23 mouse cellular contexts compared by ENCODE assay signal in the genomic region with DNA sequence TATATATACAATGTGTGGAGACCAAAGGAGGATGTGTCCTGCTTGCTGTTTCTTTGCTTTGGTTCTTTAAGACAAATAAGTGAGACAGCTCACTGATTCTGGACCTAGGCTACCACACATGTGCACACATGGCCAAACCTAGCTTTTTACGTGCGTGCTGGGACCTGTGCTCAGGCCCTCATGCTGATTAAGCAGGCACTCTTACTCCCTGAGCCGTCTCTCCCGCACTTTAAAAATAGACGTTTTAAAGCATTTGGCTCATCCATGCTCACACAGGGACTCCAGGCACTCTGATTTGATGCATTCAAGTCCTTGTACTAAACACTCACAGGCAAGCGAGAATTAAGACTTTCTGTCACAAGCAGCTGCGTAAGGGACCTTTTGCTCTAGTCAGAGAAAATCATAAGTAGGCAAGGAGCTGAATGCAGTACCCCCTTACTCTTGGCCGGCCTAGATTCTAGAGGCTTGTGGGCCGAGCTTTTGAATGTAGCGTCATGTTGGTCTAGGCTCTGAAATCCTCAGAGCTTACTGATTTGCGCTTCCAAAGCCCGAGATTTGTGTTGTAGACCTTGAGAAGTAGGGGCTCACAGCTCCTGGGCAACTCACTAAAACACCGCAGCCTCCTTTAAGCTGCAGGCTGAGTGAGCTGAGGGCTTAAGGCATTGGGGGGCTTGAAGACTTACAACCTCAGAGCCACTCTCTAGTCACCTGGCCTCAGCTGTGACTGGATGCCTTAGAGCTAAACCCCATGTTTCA. TPM values are rescaled to one million over a fixed set of nuclear protein-coding genes. Genes with fewer than 3 reads are reported as not detected.
A peak's percentile ranks its signal among the peaks of the same experiment; 100 is the strongest.
DNase-seq lines count a peak whose midpoint lies in the region; ATAC-seq and TF ChIP-seq lines count a peak whose summit lies in the region.
"Had no signal": no experiment of that assay in that cellular context is flagged by ENCODE, and none has a peak within 500 bp of the region (broad histone marks: within the 10 kb centered on the region; RNA-seq: fewer than 3 reads in every experiment).

No protein-coding gene starts in this region.

- no peak overlapping the region for H3K27ac ChIP-seq in heart, embryonic 10.5 days
- no peak overlapping the region for H3K27ac ChIP-seq in intestine, embryonic 14.5 days (ENCODE audit: low read depth)
- H3K27ac ChIP-seq in intestine, postnatal 0 days (ENCODE audit: low read depth, low read length) = no peak overlapping the region
- H3K27ac ChIP-seq: forebrain, embryonic 10.5 days; forebrain, embryonic 13.5 days; heart, embryonic 13.5 days; hindbrain, embryonic 14.5 days; hindbrain, postnatal 0 days had no signal

- no peak for TF ChIP-seq CTCF in intestine, postnatal 0 days (IDR thresholded peaks at IDR 0.05; ENCODE audit: low read depth)

- peaks cover 6% of the 10 kb centered on the region; the same call in 1 of the 2 replicates for H3K36me3 ChIP-seq in heart, embryonic 10.5 days
- peaks cover 7% of the 10 kb centered on the region for H3K36me3 ChIP-seq in intestine, embryonic 14.5 days (ENCODE audit: control insufficient read depth, insufficient read depth, low read length)
- H3K36me3 ChIP-seq in intestine, postnatal 0 days (ENCODE audit: control insufficient read depth, insufficient read depth) = no peaks in the 10 kb centered on the region
- H3K36me3 ChIP-seq: heart, embryonic 13.5 days had no signal

- ATAC-seq in frontal cortex, adult (ENCODE audit: low TSS enrichment) = peak; percentile 41; the same call in 1 of the 2 replicates
- ATAC-seq in intestine, embryonic 14.5 days (replicated peaks; ENCODE audit: low FRiP score, low TSS enrichment, low read depth) = no peak
- no peak for ATAC-seq in intestine, postnatal 0 days
- ATAC-seq: activated CD4-positive, CD25-positive, alpha-beta regulatory T cell, adult 4 months; forebrain, embryonic 13.5 days; forebrain, embryonic 16.5 days; hindbrain, postnatal 0 days; inflammation-experienced regulatory T-cells, adult 6 months had no signal

- peaks cover 22% of the 10 kb centered on the region for H3K4me1 ChIP-seq in heart, embryonic 10.5 days
- H3K4me1 ChIP-seq in intestine, embryonic 14.5 days (replicated peaks; ENCODE audit: control insufficient read depth, insufficient read depth, low read length) = no peaks in the 10 kb centered on the region
- no peaks in the 10 kb centered on the region for H3K4me1 ChIP-seq in intestine, postnatal 0 days (replicated peaks; ENCODE audit: control insufficient read depth, insufficient read depth, low read length)

- no peak overlapping the region for H3K4me2 ChIP-seq in intestine, embryonic 14.5 days (ENCODE audit: low read length)
- H3K4me2 ChIP-seq in intestine, postnatal 0 days (replicated peaks; ENCODE audit: low read depth) = no peak overlapping the region
- H3K4me2 ChIP-seq: forebrain, embryonic 13.5 days; heart, embryonic 13.5 days; hindbrain, embryonic 14.5 days had no signal

- no peak overlapping the region for H3K9ac ChIP-seq in intestine, embryonic 14.5 days (ENCODE audit: low read length)
- H3K9ac ChIP-seq in intestine, postnatal 0 days (ENCODE audit: low read depth, low read length) = no peak overlapping the region
- H3K9ac ChIP-seq: forebrain, embryonic 13.5 days; heart, embryonic 13.5 days; hindbrain, embryonic 14.5 days had no signal

- no peaks in the 10 kb centered on the region for H3K9me3 ChIP-seq in heart, embryonic 10.5 days
- H3K9me3 ChIP-seq in intestine, embryonic 14.5 days (ENCODE audit: control insufficient read depth, low read length) = no peaks in the 10 kb centered on the region
- no peaks in the 10 kb centered on the region for H3K9me3 ChIP-seq in intestine, postnatal 0 days (ENCODE audit: control insufficient read depth)
- H3K9me3 ChIP-seq: forebrain, embryonic 10.5 days; forebrain, embryonic 13.5 days; heart, embryonic 13.5 days had no signal

- H3K4me3 ChIP-seq in heart, embryonic 10.5 days = no peak overlapping the region
- H3K4me3 ChIP-seq in intestine, embryonic 14.5 days (ENCODE audit: low read depth, low read length) = no peak overlapping the region
- H3K4me3 ChIP-seq in intestine, postnatal 0 days (ENCODE audit: low read depth, low read length) = no peak overlapping the region
- H3K4me3 ChIP-seq: forebrain, embryonic 10.5 days; forebrain, embryonic 13.5 days; heart, embryonic 13.5 days had no signal

- no peak for DNase-seq in frontal cortex, adult 2 months (ENCODE audit: extremely low spot score in 1 of 2, low spot score in 1 of 2)
- peak; percentile 68 for DNase-seq in heart, embryonic 10.5 days (ENCODE audit: low spot score)
- DNase-seq in heart, adult 8-10 months (ENCODE audit: low spot score) = no peak
- DNase-seq in intestine, embryonic 14.5 days (ENCODE audit: low spot score) = peak; percentile 35
- DNase-seq: adrenal gland, adult 8-10 months; adrenal gland, postnatal 25 days; cerebellum, adult 18-20 months; cerebellum, adult 9-10 months; cerebellum, postnatal 14 days; gastrocnemius, postnatal 10 days; heart, adult 18-20 months; kidney, adult 11 months; kidney, adult 8-10 months had no signal

- WGBS in heart, embryonic 10.5 days = 70% methylated on average over 13 of the region's 13 CpGs
- WGBS in intestine, embryonic 14.5 days = 88% methylated on average over 13 of the region's 13 CpGs
- WGBS in intestine, postnatal 0 days = 91% methylated on average over 13 of the region's 13 CpGs

- no peaks in the 10 kb centered on the region for H3K27me3 ChIP-seq in heart, embryonic 10.5 days (ENCODE audit: insufficient read depth, poor library complexity, severe bottlenecking)
- no peaks in the 10 kb centered on the region for H3K27me3 ChIP-seq in intestine, embryonic 14.5 days (replicated peaks; ENCODE audit: control insufficient read depth, insufficient read depth, low read length)
- H3K27me3 ChIP-seq in intestine, postnatal 0 days (replicated peaks; ENCODE audit: control insufficient read depth, insufficient read depth, low read length) = no peaks in the 10 kb centered on the region
- H3K27me3 ChIP-seq: forebrain, embryonic 13.5 days; heart, embryonic 13.5 days had no signal

RNA-seq across cellular contexts. Expression of a gene that starts 12.5 kb away (rescaled TPM):
- 5.9 and 6.5 TPM in 2 replicates for polyA plus RNA-seq in frontal cortex, adult 2 months (2012; rRNA removed)
- 16.5 and 21.8 TPM in 2 replicates for polyA plus RNA-seq in heart, embryonic 10.5 days (2016; fragmentation: Nextera tagmentation; extraction: Ambion mirVana)
- total RNA-seq in heart, adult 8-10 months (2022) = 1 to 10 TPM; 2.2 to 3.6 (median 2.6) TPM
- 19.9 and 20.0 TPM in 2 replicates for polyA plus RNA-seq in intestine, embryonic 14.5 days (2014; fragmentation: Nextera tagmentation; extraction: Ambion mirVana)
- 8.0 and 9.5 TPM in 2 replicates for polyA plus RNA-seq in intestine, postnatal 0 days (2015; fragmentation: Nextera tagmentation; extraction: Ambion mirVana)

RNA-seq across cellular contexts. Expression of a gene that starts 13.5 kb away (rescaled TPM):
- 56.0 and 60.0 TPM in 2 replicates for polyA plus RNA-seq in frontal cortex, adult 2 months (2012; rRNA removed)
- 8.9 and 14.2 TPM in 2 replicates for polyA plus RNA-seq in heart, embryonic 10.5 days (2016; fragmentation: Nextera tagmentation; extraction: Ambion mirVana)
- total RNA-seq in heart, adult 8-10 months (2022) = 10 to 100 TPM; 52.1 to 60.6 (median 55.7) TPM
- polyA plus RNA-seq in intestine, embryonic 14.5 days (2014; fragmentation: Nextera tagmentation; extraction: Ambion mirVana) = 18.5 and 18.6 TPM in 2 replicates
- 20.4 and 22.0 TPM in 2 replicates for polyA plus RNA-seq in intestine, postnatal 0 days (2015; fragmentation: Nextera tagmentation; extraction: Ambion mirVana)

Comparison
In these comparisons a context has a peak if more than half of its experiments do, and no peak if none do; other contexts are left out.
1. DNase-seq: peak in heart, embryonic 10.5 days (single experiment) and intestine, embryonic 14.5 days (single experiment); none in frontal cortex, adult 2 months (0 of 2) and heart, adult 8-10 months (single experiment).